Mouse (Mus musculus): Measurements from ENCODE around the gene Mtus2.

DNA sequence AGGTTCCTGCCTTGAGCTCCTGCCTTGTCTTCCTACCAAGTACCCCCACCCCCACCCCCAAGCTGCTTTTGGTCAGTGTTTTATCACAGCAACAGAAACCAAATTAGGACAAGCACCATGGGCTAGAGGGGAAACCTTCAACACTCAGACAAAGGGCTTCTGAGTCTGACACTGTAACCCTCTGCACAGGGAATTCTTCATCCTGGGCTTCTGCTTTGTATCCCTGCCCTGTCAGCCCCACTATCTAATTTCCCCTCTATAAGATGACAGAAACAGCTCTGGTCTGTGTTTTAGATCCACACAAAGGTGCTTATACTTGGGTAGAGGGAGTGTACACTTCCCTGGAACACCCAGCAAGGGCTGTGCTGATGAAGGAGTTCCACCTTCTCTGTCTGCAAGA, 294.7 kb downstream of the Mtus2 start:
- TF ChIP-seq CTCF (IDR thresholded peaks at IDR 0.05; ENCODE audit: control insufficient read depth, insufficient read depth, low read length) (no peak), POLR2A (IDR thresholded peaks at IDR 0.05; ENCODE audit: borderline replicate concordance, control insufficient read depth, low read depth, low read length) (no peak)
